Mouse (Mus musculus): Measurements from ENCODE around the gene Teddm2.

The Teddm2 gene

DNA sequence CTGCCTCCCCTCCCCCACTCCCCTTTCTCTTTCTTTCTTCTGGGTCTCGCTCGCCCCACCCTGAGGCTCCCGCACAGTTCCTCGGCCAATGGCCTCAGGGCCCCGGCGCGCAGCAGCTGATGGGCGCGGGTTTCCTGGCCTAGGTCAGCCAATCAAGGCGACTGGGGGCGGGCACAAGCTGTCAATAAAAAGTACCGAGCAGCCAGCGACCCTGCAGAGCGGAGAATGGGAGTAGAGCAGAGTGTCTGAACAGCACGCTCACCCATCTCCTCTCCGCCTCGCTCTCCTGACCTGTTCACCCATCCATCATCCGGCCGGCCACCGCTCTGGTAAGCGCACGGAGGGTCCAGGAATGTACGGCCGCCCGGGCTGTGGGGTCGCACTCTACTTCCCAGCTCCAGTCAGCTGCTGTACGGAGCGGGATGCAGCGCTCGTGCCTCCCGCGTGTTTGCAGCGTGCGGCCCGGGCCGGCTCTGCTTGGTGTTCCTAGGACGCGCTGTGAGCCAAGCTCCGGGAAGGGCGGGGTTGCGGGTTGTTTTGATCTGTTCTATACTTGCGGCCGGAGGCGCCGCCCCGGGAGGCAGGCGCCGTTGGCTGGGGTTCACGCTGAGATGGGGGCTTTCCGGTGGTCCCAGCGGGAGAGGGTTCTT, at the start of gene Teddm2, which contains the start of gene Glul:
Teddm2 (minus strand) TSS at position 498 of the 650 bp plus-strand sequence.
Glul (plus strand) TSS at position 214 of the 650 bp plus-strand sequence.
- DNase-seq = peak; percentile 98

DNA sequence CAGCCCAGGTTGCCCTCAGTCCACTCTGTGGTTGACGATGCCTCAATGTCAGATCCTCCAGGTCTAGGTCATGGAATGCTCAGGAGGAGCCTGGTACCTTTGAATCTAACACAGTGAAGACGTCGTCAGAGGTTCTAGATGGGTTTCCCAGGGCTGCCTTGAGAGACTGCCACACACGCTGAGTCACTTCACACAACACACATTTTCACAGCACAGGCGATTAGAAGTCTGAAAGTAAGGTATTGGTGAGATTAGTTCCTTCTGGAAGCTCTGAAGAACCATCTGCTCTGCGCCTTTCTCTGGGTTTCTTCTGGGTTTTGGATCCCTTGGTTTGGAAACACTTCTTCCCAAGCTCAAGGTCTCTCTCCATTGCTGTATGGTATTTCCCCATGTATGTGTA, 47.8 kb upstream of the Teddm2 start:
- no peak for DNase-seq

DNA sequence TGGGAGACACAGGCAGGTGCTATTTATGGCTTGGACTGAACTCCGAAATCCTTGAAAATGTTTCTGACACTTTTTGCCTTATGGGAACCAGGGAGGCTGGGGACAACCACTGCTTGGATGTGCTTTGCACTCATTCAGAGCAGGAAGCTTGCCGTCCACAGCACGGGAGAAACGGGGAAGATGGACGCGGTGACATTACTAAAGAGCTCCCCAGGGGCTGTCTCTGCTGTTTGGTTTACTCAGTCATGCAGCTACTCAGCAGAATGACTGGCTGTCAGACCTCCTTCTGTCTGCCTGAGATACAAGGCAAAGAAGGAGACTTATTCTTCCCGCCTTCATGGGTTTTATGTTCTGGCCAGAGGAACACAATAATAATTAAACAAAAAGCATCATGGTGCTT, 46.9 kb upstream of the Teddm2 start:
- DNase-seq = peak; percentile 30

DNA sequence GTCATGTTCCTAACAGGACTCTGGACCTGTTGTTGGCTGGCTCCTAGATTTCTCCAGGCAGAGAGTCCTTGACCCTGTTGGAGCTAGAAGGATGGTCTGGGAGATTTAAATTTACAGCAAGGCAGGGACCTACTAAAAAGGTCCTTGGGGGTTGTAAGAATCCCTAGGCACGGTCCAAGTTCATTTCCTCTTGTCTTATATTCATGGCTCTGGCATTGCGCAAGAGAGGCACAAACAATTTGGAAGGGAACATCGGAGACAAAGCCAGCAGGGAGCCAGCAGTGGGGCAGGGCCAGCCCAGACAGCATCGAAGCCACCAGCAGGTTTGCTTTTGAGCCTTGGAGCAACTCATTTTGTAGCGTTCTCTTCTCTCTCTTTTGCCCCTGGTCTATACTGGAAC, 45.2 kb upstream of the Teddm2 start:
- no peak for DNase-seq

DNA sequence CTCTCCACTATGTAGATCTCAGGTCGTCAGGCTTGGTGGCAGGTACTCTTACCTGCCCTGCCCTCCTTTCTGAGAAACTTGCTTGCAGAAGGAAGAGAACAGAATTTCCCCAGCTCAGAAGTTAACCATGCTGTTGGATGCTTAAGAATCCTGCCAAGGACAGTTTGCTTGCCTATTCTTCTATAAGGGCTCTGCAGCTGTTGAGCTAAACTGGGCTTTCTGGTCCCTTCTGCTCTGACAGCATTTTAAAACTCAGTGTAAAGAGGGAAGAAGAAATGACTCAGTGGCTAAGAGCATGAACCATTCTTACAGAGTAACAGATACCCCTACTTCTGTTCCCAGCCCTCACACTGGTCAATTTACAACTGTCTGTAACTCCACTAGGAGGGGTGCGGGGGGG, 41.0 kb upstream of the Teddm2 start:
- DNase-seq = no peak

DNA sequence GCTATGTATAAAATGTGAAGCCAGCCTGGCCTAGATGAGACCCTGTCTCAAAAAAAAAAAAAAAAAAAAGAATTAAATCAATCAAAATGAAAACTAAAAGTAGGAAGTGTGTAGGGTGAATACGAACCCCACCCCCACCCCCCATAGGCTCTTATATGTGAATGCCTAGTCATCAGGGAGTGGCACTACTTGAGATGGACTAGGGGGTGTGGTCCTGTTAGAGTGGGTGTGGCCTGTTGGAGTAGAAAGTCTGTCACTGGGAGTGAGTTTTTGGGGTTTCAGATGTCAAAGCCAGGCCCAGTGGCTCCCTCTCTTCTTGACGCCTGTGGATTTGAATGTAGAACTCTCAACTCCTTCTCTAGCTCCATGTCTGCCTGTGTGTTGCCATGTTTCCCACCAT, 37.0 kb upstream of the Teddm2 start:
- no peak for DNase-seq

DNA sequence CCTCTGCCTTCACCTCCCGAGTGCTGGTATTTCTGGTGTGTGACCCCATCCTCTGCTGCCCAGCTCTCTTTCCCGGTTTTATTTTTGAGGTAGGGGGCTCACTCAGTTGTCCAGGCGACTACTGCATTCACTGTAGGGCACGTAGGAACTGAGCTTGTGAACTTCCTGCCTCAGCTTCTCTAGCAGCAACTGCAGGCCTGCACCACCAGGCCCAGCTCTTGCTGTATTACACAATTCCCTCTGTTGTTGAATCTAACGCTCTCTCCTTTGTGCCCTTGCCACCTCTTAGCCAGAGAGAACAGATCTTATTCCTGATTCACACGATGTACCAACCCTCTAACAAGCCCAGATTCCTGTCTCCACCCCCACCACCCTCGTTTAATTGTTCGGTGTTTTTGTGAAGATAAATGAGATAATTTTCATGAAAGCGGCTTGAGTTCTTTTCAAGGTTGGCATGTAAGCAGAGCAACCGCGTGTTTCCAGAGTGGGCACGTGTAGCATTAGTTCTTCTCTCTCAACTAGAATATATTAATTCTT, 35.9 kb upstream of the Teddm2 start:
- DNase-seq = no peak

DNA sequence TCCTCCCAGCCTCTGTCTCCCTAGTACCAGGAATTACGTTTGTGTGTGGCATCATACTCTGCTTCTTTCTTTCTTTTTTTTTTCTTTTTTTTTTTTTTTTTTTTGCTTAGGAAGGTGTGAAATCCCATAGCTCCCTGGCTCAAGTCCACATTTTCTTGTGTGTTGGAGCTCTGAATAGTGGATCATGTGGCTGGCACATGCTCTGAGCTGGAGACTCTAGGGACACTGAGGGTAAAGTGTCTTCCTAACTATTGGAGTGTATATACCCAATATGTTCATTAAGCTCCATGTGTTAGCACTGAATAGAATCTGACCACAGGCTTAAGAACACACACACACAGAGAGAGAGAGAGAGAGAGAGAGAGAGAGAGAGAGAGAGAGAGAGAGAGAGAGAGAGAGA, 33.7 kb upstream of the Teddm2 start:
- no peak for DNase-seq

DNA sequence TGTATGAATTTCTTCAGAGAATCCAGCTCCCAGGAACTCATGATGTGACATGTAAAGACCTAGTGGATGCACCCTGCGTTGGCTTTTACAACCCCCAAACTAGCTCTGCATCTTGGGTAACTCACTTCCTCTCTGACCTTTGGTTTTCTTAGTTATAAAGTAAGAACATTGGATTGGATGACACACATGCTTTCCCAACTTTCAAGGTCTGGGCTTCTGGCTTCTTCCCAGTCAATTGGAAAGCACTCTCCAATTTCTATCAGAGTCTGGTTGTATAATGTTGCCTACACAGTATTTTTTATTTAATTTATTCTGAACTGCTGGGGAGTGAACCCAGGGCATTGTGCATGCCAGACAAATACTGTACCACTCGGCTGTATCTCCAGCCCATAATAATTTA, 30.4 kb upstream of the Teddm2 start:
- DNase-seq = no peak

DNA sequence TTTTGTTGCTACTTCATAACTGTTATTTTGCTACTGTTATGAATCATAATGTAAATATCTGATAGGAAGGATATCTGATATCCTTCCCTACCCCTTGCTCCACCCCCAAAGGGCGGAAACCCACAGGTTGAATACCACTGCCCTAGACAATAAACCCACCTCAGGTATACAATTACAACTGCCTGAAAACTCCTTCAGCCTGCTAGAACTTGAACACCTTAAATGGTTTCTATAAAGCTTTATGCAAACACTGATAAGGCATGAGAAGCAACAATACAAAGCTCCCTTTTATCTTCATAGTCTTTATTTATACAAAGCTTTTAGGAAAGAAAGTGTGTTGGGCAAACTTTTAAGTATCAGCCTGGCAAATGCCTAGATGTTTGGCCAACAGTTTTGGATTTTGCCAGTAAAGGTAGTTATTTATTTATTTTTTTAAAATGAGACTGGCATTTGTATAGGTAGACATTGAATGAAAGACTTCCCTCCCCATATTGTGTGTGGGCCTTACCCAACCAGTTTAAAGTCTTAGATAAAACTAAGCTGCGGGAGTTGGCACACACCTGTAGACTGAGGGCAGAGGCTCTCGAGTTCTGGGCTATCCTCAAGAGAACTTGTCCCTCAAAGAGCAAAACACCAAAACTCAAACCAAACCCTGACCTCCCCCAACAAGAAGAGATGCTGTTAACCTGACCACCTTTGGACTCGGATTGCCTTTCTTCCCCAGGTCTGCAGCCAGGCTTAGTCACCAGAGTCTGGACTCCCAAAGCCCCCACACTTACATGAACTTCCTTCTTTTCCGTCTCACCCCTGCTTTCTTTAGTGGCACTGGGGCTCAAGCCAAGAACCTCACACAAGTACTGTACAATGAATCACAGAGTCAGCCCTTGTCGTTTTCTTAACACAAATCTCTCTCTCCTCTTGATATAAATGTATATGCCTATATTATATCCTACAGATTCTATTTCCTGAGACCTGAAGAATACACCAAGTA, 24.7 kb upstream of the Teddm2 start:
- no peak for DNase-seq

DNA sequence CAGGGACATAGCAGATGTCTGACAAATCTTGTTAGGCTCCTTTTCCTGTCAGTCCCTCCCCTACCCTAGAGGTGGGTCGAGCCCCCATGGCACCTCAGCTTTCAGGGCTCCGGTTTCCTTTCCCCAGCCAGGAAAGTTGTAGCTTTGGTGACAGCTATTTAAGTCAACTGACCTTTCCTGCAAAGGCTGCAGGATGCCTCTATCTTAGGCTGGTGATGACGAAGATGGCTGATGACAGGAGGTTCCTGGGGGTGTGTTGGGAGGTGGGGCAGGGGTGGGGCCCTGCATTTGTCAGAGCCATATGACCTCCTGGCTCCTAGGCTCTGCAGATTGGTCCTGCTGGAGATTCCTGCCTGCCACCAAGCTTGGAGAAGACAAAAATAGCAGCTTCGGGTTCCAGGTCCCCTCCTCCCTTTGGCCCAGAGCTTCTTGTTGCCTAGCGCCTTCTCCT, 22.6 kb upstream of the Teddm2 start:
- DNase-seq = peak; percentile 13

DNA sequence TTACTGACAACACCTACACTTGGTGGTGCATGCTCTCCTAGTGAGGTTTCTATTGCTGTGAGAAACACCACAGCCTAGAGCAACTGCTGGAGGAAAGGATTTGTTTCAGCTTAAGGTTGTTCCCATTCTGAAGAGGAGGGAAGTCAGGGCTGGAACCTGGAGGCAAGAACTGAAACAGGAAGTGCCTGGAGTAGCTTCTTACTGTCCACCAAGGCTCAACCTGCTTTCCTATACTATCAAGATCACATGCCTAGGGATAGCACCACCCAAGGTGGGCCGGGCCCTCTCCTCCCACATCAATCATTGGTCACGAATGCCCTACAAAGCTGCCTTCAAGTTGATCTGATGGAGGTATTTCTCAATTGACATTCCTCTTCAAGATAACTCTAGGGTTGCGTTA, 21.6 kb upstream of the Teddm2 start:
- DNase-seq = no peak

DNA sequence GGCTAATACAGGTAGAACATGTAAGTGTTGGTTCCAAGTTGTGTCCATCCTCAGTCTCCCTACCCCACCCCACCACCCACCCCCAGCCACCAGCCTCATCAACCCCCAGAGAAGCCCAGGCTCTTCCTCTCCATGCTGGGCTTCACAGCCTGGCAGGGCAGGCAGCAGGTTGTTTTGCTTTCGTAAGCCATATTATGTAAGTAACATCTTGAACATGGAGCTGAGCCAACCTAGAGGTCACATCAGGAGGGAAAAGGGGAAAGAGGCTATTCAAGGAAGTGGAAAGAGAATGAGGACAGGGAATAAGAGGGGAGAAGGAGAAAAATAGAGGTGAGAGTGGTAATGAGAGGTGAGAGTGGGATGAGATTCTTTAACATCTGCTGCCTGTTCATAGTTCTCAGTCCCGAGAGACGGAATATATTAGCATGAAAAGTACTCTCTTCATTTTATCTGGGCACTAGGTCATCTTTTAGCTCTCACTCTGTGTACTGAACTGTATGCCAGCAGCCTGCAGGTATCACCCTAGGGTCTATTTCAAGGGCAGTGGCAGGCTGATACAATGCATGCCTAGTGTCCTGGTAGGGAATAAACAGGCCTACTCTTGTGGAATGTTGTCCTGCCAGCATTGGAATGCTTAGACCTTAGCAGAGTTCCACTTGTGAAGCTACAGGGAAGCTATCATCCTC, 18.6 kb upstream of the Teddm2 start:
- DNase-seq = no peak

DNA sequence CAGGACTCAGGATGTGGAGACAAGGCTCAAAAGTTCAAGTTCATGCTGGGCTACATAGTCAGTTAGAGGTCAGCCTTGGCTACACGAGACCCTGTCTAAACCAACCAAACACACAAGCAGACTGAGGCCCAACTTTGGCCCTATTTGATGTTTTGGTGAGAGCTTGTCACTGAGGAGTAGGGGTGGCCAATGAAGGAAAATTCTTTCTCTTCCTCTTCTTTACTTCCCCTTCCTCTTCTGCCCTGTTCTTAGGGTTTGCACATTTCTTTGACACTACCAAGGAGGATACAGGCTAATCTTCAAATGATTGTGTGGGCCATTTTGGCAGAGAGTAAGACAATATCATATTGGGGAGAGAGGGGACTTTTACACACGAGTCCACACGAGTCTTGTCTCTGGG, 13.8 kb upstream of the Teddm2 start:
- no peak for DNase-seq

DNA sequence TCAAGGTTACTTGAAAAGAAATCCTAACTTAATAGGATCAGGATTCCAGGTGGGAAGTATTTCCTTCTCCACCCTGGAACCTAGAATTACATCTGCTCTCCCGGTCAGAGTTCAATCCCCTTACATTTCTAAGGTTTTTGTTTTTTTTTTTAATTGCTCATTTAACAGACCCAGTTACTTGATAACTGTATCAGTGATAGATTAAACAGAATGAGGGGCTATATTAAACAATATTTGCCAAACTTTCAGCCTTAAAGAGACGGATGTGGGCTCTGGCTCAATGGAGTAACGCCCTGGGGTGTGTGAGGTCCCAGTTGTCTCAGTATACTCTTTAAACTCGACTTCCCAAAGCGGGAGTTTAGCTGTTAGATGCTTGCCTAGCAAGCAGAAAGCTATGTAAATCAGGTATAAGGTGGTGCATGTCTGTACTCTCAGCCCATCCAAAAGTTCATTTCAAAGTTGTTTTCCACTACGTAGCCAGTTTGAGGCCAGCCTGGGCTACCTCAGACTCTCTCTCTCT, 11.3 kb upstream of the Teddm2 start:
- no peak for DNase-seq

DNA sequence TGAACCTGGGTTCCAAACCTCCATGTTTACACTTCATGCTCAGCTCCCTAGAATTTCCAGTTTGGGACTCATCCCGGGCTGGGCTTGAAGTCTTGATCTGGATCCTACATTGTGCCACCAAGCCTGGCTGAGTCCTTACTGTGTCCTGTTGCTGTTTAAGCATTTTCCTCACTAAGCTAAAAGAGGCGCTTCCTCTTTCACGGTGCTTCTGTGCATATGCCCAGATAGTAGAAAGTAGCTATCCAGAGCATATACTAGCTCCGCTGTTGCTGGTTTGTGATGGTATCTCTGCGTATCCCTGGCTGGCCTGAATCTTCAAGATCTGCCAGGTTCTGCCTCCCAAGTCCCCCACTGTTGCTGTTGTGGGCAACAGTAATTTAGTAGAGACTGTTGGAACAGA, 10.4 kb upstream of the Teddm2 start:
- no peak for DNase-seq

DNA sequence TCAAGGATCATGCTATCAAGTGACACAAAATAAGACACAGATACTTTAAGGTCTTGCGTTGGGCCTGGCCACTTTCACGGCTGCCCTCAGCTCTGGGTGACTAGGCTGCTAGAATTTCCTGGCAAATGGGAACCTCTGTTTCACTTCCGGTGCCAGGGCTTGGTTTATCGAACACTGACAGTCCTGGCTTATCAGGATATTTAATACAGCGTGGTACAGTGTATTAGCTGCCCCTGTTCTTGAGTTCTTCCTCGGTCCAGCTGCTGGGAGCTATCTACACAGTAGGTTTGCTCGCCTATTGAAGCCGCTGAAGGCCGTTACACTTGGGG, 9.9 kb upstream of the Teddm2 start:
- DNase-seq = no peak

DNA sequence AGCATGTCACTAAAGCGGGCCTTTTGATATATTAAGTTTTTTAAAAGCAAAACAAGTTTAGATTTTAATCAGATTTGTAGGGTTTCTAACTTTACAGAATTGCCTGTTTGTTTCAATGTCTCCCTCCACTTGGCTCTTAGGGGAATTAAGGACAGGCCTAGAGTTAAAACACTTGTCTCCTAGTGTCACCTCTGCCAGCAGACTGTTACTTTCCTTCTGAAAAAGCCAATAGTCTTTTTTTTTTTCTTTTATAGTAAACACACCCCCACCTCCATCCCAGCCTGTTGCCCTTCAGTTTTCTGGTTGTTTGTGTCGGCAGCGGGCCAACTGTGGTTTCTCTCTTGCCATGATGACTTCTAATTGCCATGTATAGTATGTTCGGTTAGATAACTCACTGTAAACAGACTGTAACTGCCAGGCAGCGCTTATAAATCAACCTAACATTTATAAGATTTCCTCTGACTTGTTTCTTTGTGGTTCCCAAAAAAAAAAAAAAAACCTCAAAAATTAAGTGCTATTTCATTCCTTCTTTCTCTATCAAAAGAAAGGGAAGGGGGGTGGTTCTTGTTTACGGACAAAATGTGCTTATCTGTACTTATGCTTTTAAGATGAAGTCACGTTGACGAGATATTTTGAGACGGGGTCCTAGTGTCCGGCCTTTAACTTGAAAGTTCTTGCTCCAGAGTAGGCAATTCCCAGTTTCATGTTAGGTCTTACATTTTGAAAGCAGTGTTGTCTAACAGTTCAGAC, 9.4 kb upstream of the Teddm2 start:
- no peak for DNase-seq

DNA sequence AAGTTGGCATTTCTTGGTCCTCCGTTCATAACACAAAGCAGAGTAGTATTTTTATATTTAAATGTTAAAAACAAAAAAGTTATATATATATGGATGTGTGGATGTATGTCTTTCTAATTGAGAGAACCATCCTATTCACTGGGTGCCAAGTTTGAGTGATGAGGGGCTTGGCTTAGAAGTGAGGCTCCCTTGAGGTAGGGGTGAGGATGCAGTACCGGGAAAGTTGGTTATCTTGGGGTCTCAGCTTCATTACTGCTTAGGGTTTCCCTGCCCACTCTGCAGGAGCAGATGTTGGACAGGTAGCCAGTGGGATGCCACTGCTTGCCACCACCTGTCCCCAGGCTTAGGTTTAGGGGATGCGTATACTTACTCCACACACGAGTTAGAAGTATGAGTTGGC, 8.7 kb upstream of the Teddm2 start:
- DNase-seq = no peak

DNA sequence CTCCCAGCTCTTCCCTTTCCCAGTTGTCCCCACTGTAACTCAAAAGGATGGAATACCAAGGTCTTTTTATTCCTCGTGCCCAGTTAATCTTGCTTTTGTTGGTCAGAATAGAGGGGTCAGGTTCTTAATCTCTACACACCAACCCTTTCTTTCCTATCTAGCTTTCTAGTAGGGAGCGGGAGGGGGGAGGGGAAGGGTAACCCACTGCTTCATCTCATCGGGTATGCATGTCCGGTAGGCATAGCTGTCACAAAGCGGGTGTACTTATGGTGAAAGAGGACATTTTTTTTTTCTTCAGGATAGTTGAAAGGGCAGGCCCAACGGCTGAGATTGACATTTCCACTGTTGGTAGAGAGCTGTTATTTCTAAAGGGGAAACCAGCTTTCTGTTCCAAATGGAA, 8.2 kb upstream of the Teddm2 start:
- no peak for DNase-seq

DNA sequence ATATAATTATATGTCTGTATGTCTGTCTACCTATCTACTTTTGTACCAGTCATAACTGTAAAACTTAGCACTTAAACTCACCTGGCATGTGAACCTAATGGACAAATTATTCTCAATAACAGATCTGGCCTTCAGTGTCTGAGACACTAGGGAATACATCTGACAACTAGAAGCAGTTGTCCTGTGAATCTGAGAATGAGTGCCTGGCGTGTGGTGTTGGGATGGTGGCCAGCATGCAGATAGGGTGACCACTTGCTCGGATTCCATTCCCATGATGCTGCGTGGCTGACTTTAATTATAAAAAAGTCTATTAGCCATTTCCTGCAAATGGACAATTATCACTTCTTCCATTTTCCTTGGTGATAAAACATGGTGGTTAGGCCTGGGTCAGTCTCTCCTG, 5.9 kb upstream of the Teddm2 start:
- DNase-seq = no peak

DNA sequence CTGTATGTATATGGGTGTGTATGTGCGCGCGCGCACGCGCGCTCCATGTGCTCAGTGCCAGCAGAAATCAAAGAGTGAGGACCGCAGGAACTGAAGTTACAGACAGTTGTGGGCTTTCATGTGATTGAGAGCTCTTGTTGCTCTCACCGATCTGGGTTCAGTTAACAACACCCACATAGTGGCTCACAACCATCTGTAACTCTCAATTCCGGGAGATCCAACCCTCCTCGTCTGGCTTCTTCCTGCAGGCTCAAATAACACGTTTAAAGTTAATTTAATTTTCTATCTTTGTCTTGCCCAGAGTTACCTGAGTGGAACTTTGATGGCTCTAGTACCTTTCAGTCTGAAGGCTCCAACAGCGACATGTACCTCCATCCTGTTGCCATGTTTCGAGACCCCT, 4.2 kb upstream of the Teddm2 start:
- no peak for DNase-seq

Measured in embryo, embryonic 11 days (tissue).